Mouse (Mus musculus): ENCODE data around the gene Maoa. TPM values are rescaled to one million over a fixed set of nuclear protein-coding genes. Genes with fewer than 3 reads are reported as not detected.

Gene Maoa
- polyA plus RNA-seq (2016; fragmentation: Nextera tagmentation; extraction: Ambion mirVana): 11.7 and 12.9 TPM in 2 replicates

GRCm38 (mm10) chrX:16619034-16619929, at the start of gene Maoa:
TSS of gene Maoa (plus strand) at chrX:16619698.
- WGBS: 18% methylated on average over 33 of the region's 33 CpGs
- peak within 1 kb of the TSS; percentile 49 for H3K4me3 ChIP-seq (replicated peaks)
- peak; percentile 81 for ATAC-seq (ENCODE audit: low FRiP score)
- H3K4me1 ChIP-seq: no peaks in the 10 kb centered on the region
- H3K36me3 ChIP-seq (replicated peaks): no peaks in the 10 kb centered on the region
- H3K27me3 ChIP-seq: no peaks in the 10 kb centered on the region
- peak within 1 kb of the TSS; percentile 66 for H3K27ac ChIP-seq
- H3K4me2 ChIP-seq: peak within 1 kb of the TSS; percentile 61
- H3K9ac ChIP-seq: peak within 1 kb of the TSS; percentile 51
- H3K9me3 ChIP-seq: no peaks in the 10 kb centered on the region

GRCm38 (mm10) chrX:16618225-16619033, 1.1 kb upstream of the Maoa start:
- H3K9ac ChIP-seq: peak overlapping the region; percentile 51
- H3K27me3 ChIP-seq: no peaks in the 10 kb centered on the region
- peak overlapping the region; percentile 61 for H3K4me2 ChIP-seq
- ATAC-seq (ENCODE audit: low FRiP score): peak; percentile 97
- peak overlapping the region; percentile 49 for H3K4me3 ChIP-seq (replicated peaks)
- H3K36me3 ChIP-seq (replicated peaks): no peaks in the 10 kb centered on the region
- H3K27ac ChIP-seq: peak overlapping the region; percentile 66
- no peaks in the 10 kb centered on the region for H3K4me1 ChIP-seq
- 18% methylated on average over 60 of the region's 60 CpGs for WGBS
- no peaks in the 10 kb centered on the region for H3K9me3 ChIP-seq

- no peaks in the 10 kb centered on the region for H3K27me3 ChIP-seq
- H3K9ac ChIP-seq: no peak overlapping the region
- 92% methylated on average over 2 of the region's 2 CpGs for WGBS
- no peaks in the 10 kb centered on the region for H3K9me3 ChIP-seq
- H3K4me3 ChIP-seq (replicated peaks): no peak overlapping the region
- no peaks in the 10 kb centered on the region for H3K4me1 ChIP-seq
- no peak overlapping the region for H3K27ac ChIP-seq
- no peaks in the 10 kb centered on the region for H3K36me3 ChIP-seq (replicated peaks)
- H3K4me2 ChIP-seq: no peak overlapping the region
- ATAC-seq (ENCODE audit: low FRiP score): no peak
Observed at GRCm38 (mm10) chrX:16656511-16656910, 37.0 kb downstream of the Maoa start.

GRCm38 (mm10) chrX:16706094-16706493, 86.6 kb downstream of the Maoa start:
- Histone ChIP-seq H3K4me1 (no peaks in the 10 kb centered on the region), H3K4me2 (no peak overlapping the region), H3K27ac (no peak overlapping the region), H3K4me3 (replicated peaks) (no peak overlapping the region), H3K27me3 (no peaks in the 10 kb centered on the region), H3K36me3 (replicated peaks) (no peaks in the 10 kb centered on the region), H3K9me3 (no peaks in the 10 kb centered on the region), H3K9ac (no peak overlapping the region)
- 86% methylated on average over 1 of the region's 1 CpGs for WGBS
- ATAC-seq (ENCODE audit: low FRiP score): no peak

- 89% methylated on average over 1 of the region's 1 CpGs for WGBS
- H3K4me2 ChIP-seq: no peak overlapping the region
- H3K27me3 ChIP-seq: no peaks in the 10 kb centered on the region
- H3K36me3 ChIP-seq (replicated peaks): no peaks in the 10 kb centered on the region
- H3K9ac ChIP-seq: no peak overlapping the region
- no peaks in the 10 kb centered on the region for H3K4me1 ChIP-seq
- no peak overlapping the region for H3K4me3 ChIP-seq (replicated peaks)
- no peak for ATAC-seq (ENCODE audit: low FRiP score)
- no peaks in the 10 kb centered on the region for H3K9me3 ChIP-seq
- no peak overlapping the region for H3K27ac ChIP-seq
Observed at GRCm38 (mm10) chrX:16714033-16714432, 94.5 kb downstream of the Maoa start.

Other genes with a start within 250 kb of the Maoa start
- gene Cypt1, start 96.8 kb upstream of the Maoa start, polyA plus RNA-seq (2016; fragmentation: Nextera tagmentation; extraction: Ambion mirVana): not detected in 2 replicates
- gene Maob, start 197.7 kb downstream of the Maoa start, polyA plus RNA-seq (2016; fragmentation: Nextera tagmentation; extraction: Ambion mirVana): 4.8 and 7.2 TPM in 2 replicates